Mouse (Mus musculus) hindbrain, embryonic 16.5 days (tissue): ENCODE data around the gene Rem1. TPM values are rescaled to one million over a fixed set of nuclear protein-coding genes. Genes with fewer than 3 reads are reported as not detected.

Source experiments
- ATAC-seq: fragments of 200-750 bp; cut with Nextera tagmentation; 2 replicates; pipeline ENCODE4 v1.8.0; 2017; ENCODE audit warnings: moderate TSS enrichment, moderate library complexity
- H3K27ac ChIP-seq: fragments of 300-500 bp; sonication (generic); 2 replicates; pipeline ENCODE4 v1.5.1; 2014; ENCODE audit warnings: low read depth, mild to moderate bottlenecking, control low read depth, low read length, moderate library complexity
- H3K27me3 ChIP-seq: fragments of 300-500 bp; sonication (generic); replicated peaks from 2 replicates; pipeline ENCODE4 v1.6.1; 2014; ENCODE audit warnings: low read length; ENCODE audit not compliant: control insufficient read depth, insufficient read depth
- H3K36me3 ChIP-seq: fragments of 300-500 bp; sonication (generic); 2 replicates; pipeline ENCODE4 v1.6.1; 2014; ENCODE audit warnings: mild to moderate bottlenecking, low read length, moderate library complexity, mixed read lengths; ENCODE audit not compliant: control insufficient read depth, insufficient read depth
- H3K4me1 ChIP-seq: fragments of 300-500 bp; sonication (generic); 2 replicates; pipeline ENCODE4 v1.6.1; 2014; ENCODE audit warnings: low read depth, low read length; ENCODE audit not compliant: control insufficient read depth, insufficient read depth
- H3K4me2 ChIP-seq: fragments of 300-500 bp; sonication (generic); 2 replicates; pipeline ENCODE4 v1.6.1; 2014; ENCODE audit warnings: mild to moderate bottlenecking, low read length, control low read depth, moderate library complexity
- H3K4me3 ChIP-seq: fragments of 300-500 bp; sonication (generic); 2 replicates; pipeline ENCODE4 v1.5.1; 2014; ENCODE audit warnings: mild to moderate bottlenecking, low read length, control low read depth, moderate library complexity
- H3K9ac ChIP-seq: fragments of 300-500 bp; sonication (generic); 2 replicates; pipeline ENCODE4 v1.6.1; 2014; ENCODE audit warnings: low read depth, mild to moderate bottlenecking, control low read depth, low read length, moderate library complexity
- H3K9me3 ChIP-seq: fragments of 300-500 bp; sonication (generic); 2 replicates; pipeline ENCODE4 v1.6.1; 2014; ENCODE audit warnings: mild to moderate bottlenecking, low read length, moderate library complexity; ENCODE audit not compliant: control insufficient read depth
- WGBS: fragments of 180-500 bp; shearing (Covaris S2); extraction: QIAGEN DNeasy Blood & Tissue Kit; methylation state at CpG from one replicate; pipeline ENCODE4 v1.1.7; 2014; 5-methylcytosine and 5-hydroxymethylcytosine counted together
- polyA plus RNA-seq: library from polyadenylated mRNA; unstranded; fragments of >200 nt; fragmentation: Nextera tagmentation; extraction: Ambion mirVana; gene quantifications from 2 replicates; pipeline ENCODE4 v1.2.1, GENCODE M21; 2015

Rem1 gene
- polyA plus RNA-seq, 1 experiment from 2014 or later = 0.80 TPM

- H3K27ac ChIP-seq = peak within 1 kb of the TSS; percentile 94
- H3K27me3 ChIP-seq = no peaks in the 10 kb centered on the region
- 1% methylated on average over 35 of the region's 35 CpGs for WGBS
- no peaks in the 10 kb centered on the region for H3K9me3 ChIP-seq
- peaks cover 34% of the 10 kb centered on the region for H3K4me1 ChIP-seq
- ATAC-seq = peak; percentile 83
- H3K4me3 ChIP-seq = peak within 1 kb of the TSS; percentile 99
- peak within 1 kb of the TSS; percentile 97 for H3K9ac ChIP-seq
- no peaks in the 10 kb centered on the region for H3K36me3 ChIP-seq
- H3K4me2 ChIP-seq = peak within 1 kb of the TSS; percentile 95
Observed at GRCm38 (mm10) chr2:152669256-152669638, 42.5 kb downstream of the Rem1 start, which contains the start of gene H13. Gene H13 (plus strand): TSS chr2:152669461.

- under 1% methylated on average over 42 of the region's 46 CpGs for WGBS
- Histone ChIP-seq H3K4me3 (peak overlapping the region; percentile 99), H3K9me3 (no peaks in the 10 kb centered on the region)
Observed at GRCm38 (mm10) chr2:152669639-152670484, 43.1 kb downstream of the Rem1 start.

GRCm38 (mm10) chr2:152670983-152671641 is 44.4 kb downstream of the Rem1 start:
- H3K9ac ChIP-seq = peak overlapping the region; percentile 97
- no peaks in the 10 kb centered on the region for H3K27me3 ChIP-seq
- peaks cover 37% of the 10 kb centered on the region for H3K4me1 ChIP-seq
- peak overlapping the region; percentile 94 for H3K27ac ChIP-seq
- H3K4me2 ChIP-seq = peak overlapping the region; percentile 95
- peaks cover 6% of the 10 kb centered on the region; the same call in 1 of the 2 replicates for H3K36me3 ChIP-seq
- no peaks in the 10 kb centered on the region for H3K9me3 ChIP-seq
- peak overlapping the region; percentile 99 for H3K4me3 ChIP-seq
- 55% methylated on average over 9 of the region's 9 CpGs for WGBS
- peak; percentile 10; the same call in 1 of the 2 replicates for ATAC-seq

More at GRCm38 (mm10) chr2:152669639-152670484, 43.1 kb downstream of the Rem1 start:
- peak overlapping the region; percentile 97 for H3K9ac ChIP-seq
- H3K27me3 ChIP-seq = no peaks in the 10 kb centered on the region
- peak overlapping the region; percentile 94 for H3K27ac ChIP-seq
- no peaks in the 10 kb centered on the region for H3K36me3 ChIP-seq
- ATAC-seq = peak; percentile 77
- peaks cover 37% of the 10 kb centered on the region for H3K4me1 ChIP-seq
- H3K4me2 ChIP-seq = peak overlapping the region; percentile 95

DNA sequence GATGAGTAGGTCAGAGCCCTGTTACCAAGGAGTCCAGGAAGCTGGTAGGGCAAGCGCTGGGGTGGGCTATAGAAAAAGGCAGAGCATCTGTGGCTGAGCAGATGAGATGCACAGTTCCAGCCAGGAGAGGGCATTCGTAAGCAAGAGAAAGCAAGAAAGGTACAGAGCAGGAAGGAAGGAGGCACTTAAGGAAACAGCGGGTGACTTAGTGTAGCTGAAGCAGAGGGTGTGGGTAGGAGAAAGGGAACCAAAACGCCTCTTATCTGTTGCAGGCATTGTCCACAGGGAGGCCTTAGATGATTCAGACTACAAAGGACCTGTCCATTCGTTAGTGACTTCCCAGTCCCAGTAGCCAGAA is 44.9 kb downstream of the Rem1 start:
- H3K4me2 ChIP-seq = peak overlapping the region; percentile 95
- H3K9me3 ChIP-seq = no peaks in the 10 kb centered on the region
- peak overlapping the region; percentile 99 for H3K4me3 ChIP-seq
- peaks cover 37% of the 10 kb centered on the region for H3K4me1 ChIP-seq
- no peaks in the 10 kb centered on the region for H3K27me3 ChIP-seq
- 23% methylated on average over 5 of the region's 5 CpGs for WGBS
- H3K27ac ChIP-seq = peak overlapping the region; percentile 94
- H3K9ac ChIP-seq = peak overlapping the region; percentile 97
- peak; percentile 55 for ATAC-seq
- peaks cover 6% of the 10 kb centered on the region; the same call in 1 of the 2 replicates for H3K36me3 ChIP-seq

- 75% methylated on average over 12 of the region's 12 CpGs for WGBS
Observed at GRCm38 (mm10) chr2:152672166-152672565, 45.4 kb downstream of the Rem1 start.

DNA sequence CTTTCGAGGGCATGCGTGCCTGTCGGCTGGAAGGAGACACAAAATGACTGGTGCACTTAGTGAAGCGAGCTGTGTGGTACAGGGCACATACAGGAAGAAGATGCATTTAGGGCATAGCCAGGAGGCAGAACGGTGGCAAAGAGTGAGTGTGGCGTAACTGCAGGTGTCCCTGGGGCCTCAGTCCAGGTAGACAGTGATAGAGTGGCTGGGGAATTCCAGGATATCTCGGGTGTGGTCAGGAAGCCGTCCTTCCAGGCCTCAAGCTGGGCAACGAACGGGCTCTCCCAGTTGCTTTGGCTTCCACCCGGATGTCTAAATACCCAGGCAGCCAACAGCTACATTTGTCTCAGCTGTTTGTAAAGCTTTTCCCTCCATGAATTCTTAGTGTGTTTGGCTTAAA is 47.4 kb downstream of the Rem1 start:
- Histone ChIP-seq H3K4me1 (peaks cover 41% of the 10 kb centered on the region), H3K9ac (no peak overlapping the region), H3K27ac (no peak overlapping the region), H3K4me3 (no peak overlapping the region), H3K27me3 (no peaks in the 10 kb centered on the region), H3K36me3 (peaks cover 13% of the 10 kb centered on the region), H3K4me2 (no peak overlapping the region), H3K9me3 (no peaks in the 10 kb centered on the region)
- 85% methylated on average over 11 of the region's 11 CpGs for WGBS
- ATAC-seq = no peak

More at GRCm38 (mm10) chr2:152672166-152672565, 45.4 kb downstream of the Rem1 start:
- Histone ChIP-seq H3K27me3 (no peaks in the 10 kb centered on the region), H3K9ac (peak overlapping the region; percentile 97), H3K4me2 (peak overlapping the region; percentile 95), H3K27ac (0 out of 2 replicates have a peak overlapping the region, but pooled peaks have one; percentile 50), H3K36me3 (peaks cover 7% of the 10 kb centered on the region), H3K4me1 (peaks cover 37% of the 10 kb centered on the region), H3K9me3 (no peaks in the 10 kb centered on the region), H3K4me3 (peak overlapping the region; percentile 99)
- no peak for ATAC-seq

GRCm38 (mm10) chr2:152675252-152675791 is 48.6 kb downstream of the Rem1 start:
- H3K9me3 ChIP-seq = no peaks in the 10 kb centered on the region
- no peak overlapping the region for H3K27ac ChIP-seq
- H3K4me3 ChIP-seq = no peak overlapping the region
- peaks cover 45% of the 10 kb centered on the region for H3K4me1 ChIP-seq
- no peak overlapping the region for H3K9ac ChIP-seq
- peaks cover 14% of the 10 kb centered on the region for H3K36me3 ChIP-seq
- 84% methylated on average over 13 of the region's 13 CpGs for WGBS
- ATAC-seq = no peak
- no peaks in the 10 kb centered on the region for H3K27me3 ChIP-seq
- H3K4me2 ChIP-seq = no peak overlapping the region

DNA sequence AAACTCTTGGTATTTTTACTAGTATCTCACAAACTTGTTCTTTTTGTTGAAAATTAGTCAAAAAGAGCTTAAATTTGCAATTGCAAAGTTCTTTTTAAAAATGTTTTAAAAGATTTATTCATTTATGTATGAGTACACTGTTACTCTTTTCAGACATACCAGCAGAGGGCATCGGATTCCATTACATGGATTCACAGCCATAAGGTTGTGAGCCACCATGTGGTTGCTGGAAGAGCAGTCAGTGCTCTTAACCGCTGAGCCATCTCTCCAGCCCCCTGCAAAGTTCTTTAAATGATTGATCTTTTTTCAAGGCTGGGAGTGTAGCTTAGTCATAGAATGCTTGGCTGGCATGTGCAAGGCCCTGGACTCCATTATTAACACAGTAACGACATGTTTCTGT is 51.6 kb downstream of the Rem1 start:
- Histone ChIP-seq H3K4me1 (peaks cover 17% of the 10 kb centered on the region), H3K27me3 (no peaks in the 10 kb centered on the region), H3K4me2 (no peak overlapping the region), H3K9me3 (no peaks in the 10 kb centered on the region), H3K36me3 (peaks cover 41% of the 10 kb centered on the region), H3K27ac (no peak overlapping the region), H3K4me3 (no peak overlapping the region), H3K9ac (no peak overlapping the region)
- WGBS = 43% methylated on average over 3 of the region's 3 CpGs
- ATAC-seq = peak; percentile 66

GRCm38 (mm10) chr2:152678925-152679324 is 52.2 kb downstream of the Rem1 start:
- no peak overlapping the region for H3K4me3 ChIP-seq
- H3K9ac ChIP-seq = no peak overlapping the region
- peaks cover 14% of the 10 kb centered on the region for H3K4me1 ChIP-seq
- WGBS = 75% methylated on average over 5 of the region's 5 CpGs
- H3K4me2 ChIP-seq = no peak overlapping the region
- H3K27ac ChIP-seq = no peak overlapping the region
- no peak for ATAC-seq
- H3K36me3 ChIP-seq = peaks cover 47% of the 10 kb centered on the region
- H3K9me3 ChIP-seq = no peaks in the 10 kb centered on the region
- H3K27me3 ChIP-seq = no peaks in the 10 kb centered on the region
